Mouse (Mus musculus) neural tube, embryonic 11.5 days (tissue): ENCODE measurements at regions not wholly inside any gene's neighbourhood (a gene's known extent, or its start where the extent isn't known, plus 50 kb on each side); places are given as distances from the start of the nearest gene placed in this dataset.

ENCODE experiments used
- ATAC-seq: fragments of 200-750 bp; cut with Nextera tagmentation; 2 replicates; pipeline ENCODE4 v1.8.0; 2017; ENCODE audit warnings: moderate number of reproducible peaks, mild to moderate bottlenecking, moderate TSS enrichment, moderate library complexity; ENCODE audit not compliant: insufficient read depth, low FRiP score, low TSS enrichment
- DNase-seq: peaks from one replicate; pipeline ENCODE4 v3.0.0-alpha.2; 2015; ENCODE audit warnings: low spot score
- H3K27ac ChIP-seq: fragments of 300-500 bp; sonication (generic); 2 replicates; pipeline ENCODE4 v1.5.1; 2014; ENCODE audit warnings: low read depth, mild to moderate bottlenecking, low read length
- H3K27me3 ChIP-seq: fragments of 300-500 bp; sonication (generic); 2 replicates; pipeline ENCODE4 v1.6.1; 2014; ENCODE audit warnings: mild to moderate bottlenecking, low read length, mixed read lengths; ENCODE audit not compliant: control insufficient read depth, insufficient read depth
- H3K36me3 ChIP-seq: fragments of 300-500 bp; sonication (generic); 2 replicates; pipeline ENCODE4 v1.6.1; 2014; ENCODE audit warnings: mild to moderate bottlenecking, low read length, moderate library complexity, mixed read lengths; ENCODE audit not compliant: control insufficient read depth, insufficient read depth
- H3K4me1 ChIP-seq: fragments of 300-500 bp; sonication (generic); 2 replicates; pipeline ENCODE4 v1.6.1; 2014; ENCODE audit warnings: low read length, mixed read lengths; ENCODE audit not compliant: control insufficient read depth, insufficient read depth
- H3K4me2 ChIP-seq: fragments of 300-500 bp; sonication (generic); 2 replicates; pipeline ENCODE4 v1.6.1; 2014; ENCODE audit warnings: low read depth, mild to moderate bottlenecking, moderate library complexity
- H3K4me3 ChIP-seq: fragments of 300-500 bp; sonication (generic); 2 replicates; pipeline ENCODE4 v1.5.1; 2014; ENCODE audit warnings: low read depth, low read length
- H3K9ac ChIP-seq: fragments of 300-500 bp; sonication (generic); 2 replicates; pipeline ENCODE4 v1.6.1; 2014; ENCODE audit warnings: mild to moderate bottlenecking, low read length
- H3K9me3 ChIP-seq: fragments of 300-500 bp; sonication (generic); 2 replicates; pipeline ENCODE4 v1.6.1; 2016; ENCODE audit warnings: low read length; ENCODE audit not compliant: control insufficient read depth
- WGBS: fragments of 180-500 bp; shearing (Covaris S2); extraction: QIAGEN DNeasy Blood & Tissue Kit; methylation state at CpG from one replicate; pipeline ENCODE4 v1.1.7; 2014; 5-methylcytosine and 5-hydroxymethylcytosine counted together

DNA sequence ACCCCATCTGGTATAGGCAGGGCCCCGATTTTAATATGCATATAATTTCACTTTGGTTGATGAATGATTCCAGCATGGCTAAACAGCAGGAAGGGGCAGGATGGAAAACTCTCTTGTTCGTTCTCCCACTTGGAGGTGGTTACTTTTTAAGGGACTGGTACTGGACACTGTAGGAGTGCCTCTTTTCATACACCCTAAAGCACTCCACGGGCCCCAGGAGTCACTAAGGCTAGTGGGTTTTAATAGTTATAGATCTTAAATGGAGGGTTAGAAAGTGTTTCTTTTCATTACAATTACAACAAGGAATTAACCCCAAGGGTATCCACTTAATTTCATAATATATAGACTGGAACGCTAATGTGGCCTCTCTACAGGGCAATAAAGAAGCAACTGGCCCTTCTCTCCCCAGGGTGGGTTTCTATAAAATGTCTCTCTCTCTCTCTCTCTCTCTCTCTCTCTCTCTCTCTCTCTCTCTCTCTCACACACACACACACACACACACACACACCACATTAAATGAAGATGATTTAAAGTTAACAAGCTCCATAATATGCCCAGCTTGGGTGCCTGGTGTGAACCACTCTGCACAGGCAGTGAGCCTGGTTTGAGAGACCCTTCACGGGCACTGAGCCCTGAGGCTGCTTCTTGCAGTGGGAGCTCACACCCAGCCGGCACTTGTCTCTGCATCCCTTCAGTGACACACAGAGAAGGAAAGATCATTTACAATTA is 261.7 kb downstream of the Adgrl2 start:
- no peak overlapping the region for H3K9ac ChIP-seq
- H3K4me2 ChIP-seq = no peak overlapping the region
- 75% methylated on average over 6 of the region's 6 CpGs for WGBS
- no peak overlapping the region for H3K4me3 ChIP-seq
- no peaks in the 10 kb centered on the region for H3K27me3 ChIP-seq
- no peaks in the 10 kb centered on the region for H3K9me3 ChIP-seq
- DNase-seq (no peak), ATAC-seq (no peak)
- no peaks in the 10 kb centered on the region for H3K36me3 ChIP-seq
- H3K4me1 ChIP-seq = no peaks in the 10 kb centered on the region
- H3K27ac ChIP-seq = no peak overlapping the region

- 68% methylated on average over 10 of the region's 10 CpGs for WGBS
- no peak for DNase-seq
Observed at GRCm38 (mm10) chr3:148726596-148727331, 263.6 kb downstream of the Adgrl2 start.

DNA sequence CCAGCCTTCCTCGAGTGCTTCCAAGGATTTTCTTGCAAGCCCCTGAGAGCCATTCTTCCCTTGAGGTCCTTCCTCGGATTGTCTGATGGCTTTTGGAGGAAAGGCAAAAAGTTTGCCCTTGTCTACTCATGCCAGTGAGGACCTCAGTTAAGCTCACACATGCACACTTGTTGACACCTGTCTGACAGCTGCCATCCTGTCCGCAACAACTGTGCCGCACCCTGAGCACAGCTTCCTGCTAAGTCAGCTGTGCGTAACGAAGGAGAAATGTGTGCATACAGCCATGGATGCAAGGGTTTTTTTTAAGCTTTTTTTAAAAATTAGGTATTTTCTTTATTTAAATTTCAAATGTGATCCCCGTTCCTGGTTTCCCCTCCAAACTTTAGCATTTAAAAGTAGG is 293.8 kb downstream of the Adgrl2 start:
- Histone ChIP-seq H3K27me3 (no peaks in the 10 kb centered on the region), H3K9ac (no peak overlapping the region), H3K4me3 (no peak overlapping the region), H3K4me2 (no peak overlapping the region), H3K4me1 (no peaks in the 10 kb centered on the region), H3K9me3 (no peaks in the 10 kb centered on the region), H3K36me3 (no peaks in the 10 kb centered on the region), H3K27ac (no peak overlapping the region)
- 80% methylated on average over 7 of the region's 7 CpGs for WGBS
- DNase-seq (no peak), ATAC-seq (no peak)

More at GRCm38 (mm10) chr3:148726596-148727331, 263.6 kb downstream of the Adgrl2 start:
- H3K27ac ChIP-seq = no peak overlapping the region
- no peaks in the 10 kb centered on the region for H3K9me3 ChIP-seq
- H3K27me3 ChIP-seq = no peaks in the 10 kb centered on the region
- no peaks in the 10 kb centered on the region for H3K4me1 ChIP-seq
- H3K9ac ChIP-seq = no peak overlapping the region
- H3K4me2 ChIP-seq = no peak overlapping the region
- no peak for ATAC-seq
- H3K36me3 ChIP-seq = no peaks in the 10 kb centered on the region
- H3K4me3 ChIP-seq = no peak overlapping the region

DNA sequence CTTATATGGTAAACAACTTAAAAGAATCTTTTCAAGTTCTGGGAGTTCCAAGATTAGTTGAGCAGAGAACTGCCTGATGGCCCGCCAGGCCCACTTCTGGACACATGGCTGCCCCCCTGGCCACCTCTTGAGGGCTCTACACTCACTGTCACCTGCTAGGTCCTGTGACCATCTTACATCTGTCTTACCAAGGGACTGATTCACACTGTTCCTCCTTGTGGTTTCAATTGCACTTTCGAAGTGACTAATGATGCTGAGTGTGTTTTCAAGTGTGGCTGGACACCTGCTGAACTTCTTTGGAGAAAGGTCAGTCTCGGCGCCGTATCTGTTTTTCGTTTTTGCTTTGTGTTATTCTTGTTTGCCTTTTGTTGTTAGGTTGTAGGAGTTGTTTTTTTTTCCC is 294.9 kb downstream of the Adgrl2 start:
- Histone ChIP-seq H3K9me3 (no peaks in the 10 kb centered on the region), H3K9ac (no peak overlapping the region), H3K27ac (no peak overlapping the region), H3K4me3 (no peak overlapping the region), H3K4me1 (no peaks in the 10 kb centered on the region), H3K27me3 (no peaks in the 10 kb centered on the region), H3K36me3 (no peaks in the 10 kb centered on the region), H3K4me2 (no peak overlapping the region)
- ATAC-seq (no peak), DNase-seq (no peak)
- 82% methylated on average over 6 of the region's 6 CpGs for WGBS

- no peak for ATAC-seq
- DNase-seq = no peak
- Histone ChIP-seq H3K9ac (no peak overlapping the region), H3K36me3 (no peaks in the 10 kb centered on the region), H3K27ac (no peak overlapping the region), H3K27me3 (no peaks in the 10 kb centered on the region), H3K4me3 (no peak overlapping the region), H3K9me3 (no peaks in the 10 kb centered on the region), H3K4me2 (no peak overlapping the region), H3K4me1 (no peaks in the 10 kb centered on the region)
Observed at GRCm38 (mm10) chr3:148683181-148683580, 307.2 kb downstream of the Adgrl2 start.

GRCm38 (mm10) chr3:148682445-148682994 is 307.8 kb downstream of the Adgrl2 start:
- Histone ChIP-seq H3K9me3 (no peaks in the 10 kb centered on the region), H3K4me1 (no peaks in the 10 kb centered on the region), H3K27ac (no peak overlapping the region), H3K4me3 (no peak overlapping the region), H3K27me3 (no peaks in the 10 kb centered on the region), H3K4me2 (no peak overlapping the region), H3K9ac (no peak overlapping the region), H3K36me3 (no peaks in the 10 kb centered on the region)
- 91% methylated on average over 6 of the region's 6 CpGs for WGBS
- DNase-seq = no peak
- no peak for ATAC-seq

GRCm38 (mm10) chr3:148681186-148681585 is 309.2 kb downstream of the Adgrl2 start:
- Histone ChIP-seq H3K4me2 (no peak overlapping the region), H3K27me3 (no peaks in the 10 kb centered on the region), H3K36me3 (no peaks in the 10 kb centered on the region), H3K9me3 (no peaks in the 10 kb centered on the region), H3K27ac (no peak overlapping the region), H3K4me1 (no peaks in the 10 kb centered on the region), H3K9ac (no peak overlapping the region), H3K4me3 (no peak overlapping the region)
- WGBS = 72% methylated on average over 2 of the region's 2 CpGs
- DNase-seq = no peak
- no peak for ATAC-seq

DNA sequence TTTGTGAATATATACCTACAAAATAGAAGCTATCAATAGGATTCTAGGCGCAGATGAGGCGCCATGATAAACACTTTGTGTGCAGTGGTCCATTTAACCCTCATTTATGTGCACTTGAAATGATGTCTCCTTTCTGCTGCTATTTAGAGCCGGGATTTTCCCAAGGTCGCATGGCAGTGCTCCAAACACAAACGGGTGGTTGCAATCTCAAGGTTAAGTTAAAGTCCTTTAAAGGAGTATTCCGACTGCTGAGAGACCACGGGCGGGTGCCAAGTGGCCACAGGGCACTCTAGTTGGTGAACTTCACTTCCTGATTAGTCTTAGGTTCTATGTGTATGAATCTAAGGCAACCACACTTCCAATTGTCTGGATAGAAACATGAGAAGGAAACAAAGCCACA is 309.6 kb downstream of the Adgrl2 start:
- H3K27ac ChIP-seq = no peak overlapping the region
- H3K4me2 ChIP-seq = no peak overlapping the region
- H3K4me1 ChIP-seq = no peaks in the 10 kb centered on the region
- WGBS = 83% methylated on average over 8 of the region's 8 CpGs
- no peak overlapping the region for H3K4me3 ChIP-seq
- H3K9ac ChIP-seq = no peak overlapping the region
- ATAC-seq = no peak
- DNase-seq = no peak
- no peaks in the 10 kb centered on the region for H3K9me3 ChIP-seq
- no peaks in the 10 kb centered on the region for H3K27me3 ChIP-seq
- no peaks in the 10 kb centered on the region for H3K36me3 ChIP-seq

GRCm38 (mm10) chr3:148680086-148680485 is 310.3 kb downstream of the Adgrl2 start:
- no peak overlapping the region for H3K4me3 ChIP-seq
- no peak overlapping the region for H3K9ac ChIP-seq
- H3K9me3 ChIP-seq = no peaks in the 10 kb centered on the region
- no peak for ATAC-seq
- H3K36me3 ChIP-seq = no peaks in the 10 kb centered on the region
- H3K27me3 ChIP-seq = no peaks in the 10 kb centered on the region
- DNase-seq = no peak
- no peak overlapping the region for H3K27ac ChIP-seq
- WGBS = 90% methylated on average over 4 of the region's 4 CpGs
- no peaks in the 10 kb centered on the region for H3K4me1 ChIP-seq
- H3K4me2 ChIP-seq = no peak overlapping the region
